Mouse (Mus musculus): Measurements from ENCODE around the gene Diaph2.
"Not testable (repeated sequence)": the region's sequence is repeated elsewhere in the genome, so short reads cannot be mapped to it uniquely, and the experiment has no call there.

Gene Diaph2

DNA sequence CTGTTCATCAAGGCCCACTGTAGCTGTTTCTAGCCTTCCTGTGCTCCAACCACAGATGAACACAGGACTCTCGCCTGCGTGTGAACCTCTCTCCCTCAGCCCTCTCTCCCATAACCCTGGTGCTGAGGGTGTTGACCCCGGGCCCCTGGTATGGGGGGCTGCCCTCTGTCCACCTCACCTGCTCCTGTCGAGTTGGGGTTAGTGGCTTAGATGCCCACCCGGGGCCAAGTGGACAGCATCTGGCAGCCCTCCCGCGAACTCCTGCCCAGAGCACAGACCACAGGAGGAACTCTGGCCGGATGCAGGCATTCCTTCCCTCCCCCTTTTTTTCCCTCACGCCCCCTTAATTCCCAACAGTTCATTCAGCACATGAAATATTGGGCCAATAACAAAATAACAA, 537.5 kb downstream of the Diaph2 start:
- DNase-seq (ENCODE audit: low read depth, low spot score) = no peak

GRCm38 (mm10) chrX:130289775-130290174, 540.2 kb downstream of the Diaph2 start:
- no peak for DNase-seq (ENCODE audit: low read depth, low spot score)

DNA sequence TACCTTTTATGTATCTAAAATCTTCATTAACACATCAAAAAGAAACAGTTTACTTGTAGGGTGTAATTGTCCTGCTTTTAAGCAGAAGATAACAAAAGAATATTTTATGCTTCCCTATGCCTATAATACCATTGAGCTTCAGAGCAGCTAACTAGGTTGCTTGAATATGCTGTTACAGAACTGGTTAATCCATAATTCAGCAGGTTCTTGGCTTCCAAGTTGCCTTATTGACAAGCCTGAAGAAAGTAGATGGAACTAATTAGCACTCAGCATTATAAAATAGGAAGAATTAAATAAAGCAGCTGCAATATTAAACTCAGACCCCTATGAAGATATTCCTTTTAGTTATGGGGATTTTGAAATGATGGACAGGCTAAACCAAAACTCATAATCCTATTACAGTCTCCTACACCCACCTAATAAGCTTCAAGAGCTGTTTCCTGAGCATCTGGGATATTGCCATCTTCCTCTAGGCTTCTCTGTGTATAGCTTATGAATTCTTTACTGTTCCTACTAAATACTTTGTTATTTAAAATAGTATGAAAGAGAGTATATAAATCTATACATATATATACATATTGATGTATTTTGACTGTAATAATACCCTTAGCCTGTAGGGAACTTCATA, 601.4 kb downstream of the Diaph2 start:
- no peak for DNase-seq (ENCODE audit: low read depth, low spot score)

DNA sequence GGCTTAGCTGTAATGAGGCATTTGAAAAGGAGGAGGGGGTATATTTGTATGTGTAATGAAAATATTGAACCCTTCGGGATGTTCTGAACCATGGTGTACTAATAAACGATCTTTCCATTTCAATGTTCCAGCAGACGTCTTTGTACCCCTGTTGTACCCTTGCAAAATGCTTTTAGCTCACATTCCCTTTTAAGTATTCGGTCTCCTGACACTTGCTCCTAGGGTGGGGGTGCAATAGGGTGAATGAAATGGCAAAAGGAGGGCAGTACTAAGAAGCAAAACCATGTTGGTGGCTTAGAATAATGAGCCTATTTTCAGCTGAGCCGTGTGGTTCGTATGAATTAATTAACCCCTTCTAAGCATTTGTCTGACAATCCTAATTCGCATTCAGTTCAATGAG, 601.9 kb downstream of the Diaph2 start:
- no peak for DNase-seq (ENCODE audit: low read depth, low spot score)

DNA sequence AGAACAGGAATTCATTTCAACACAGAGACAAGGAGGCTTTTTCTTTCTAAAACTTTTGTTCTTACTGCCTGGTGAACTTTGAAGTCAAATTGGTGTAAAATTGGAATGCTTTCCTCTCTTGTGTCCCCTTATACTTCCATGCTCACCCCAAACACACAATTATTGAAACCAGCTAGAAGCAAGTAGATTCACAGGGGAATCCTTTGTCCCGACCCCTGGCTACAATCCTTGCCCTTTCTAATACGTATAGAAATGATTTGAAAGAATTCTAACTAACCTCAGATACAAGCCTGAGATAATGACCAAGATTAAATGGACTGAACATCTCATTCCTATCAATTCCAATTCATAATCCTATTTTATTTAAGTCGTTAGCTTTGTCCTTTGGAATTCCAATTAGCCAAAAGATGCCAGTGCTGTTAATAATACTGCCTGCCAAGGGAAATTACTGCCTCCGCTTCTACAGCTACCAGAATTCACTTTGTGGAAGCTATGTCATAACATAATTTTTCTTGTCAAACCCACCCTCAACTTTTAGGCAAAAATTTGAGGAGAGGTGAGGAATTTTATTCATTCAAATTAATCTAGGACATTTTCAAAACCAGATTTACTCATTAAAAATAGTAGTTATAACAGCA, 644.1 kb downstream of the Diaph2 start:
- no peak for DNase-seq (ENCODE audit: low read depth, low spot score)

- no peak for DNase-seq (ENCODE audit: low read depth, low spot score)
Observed at GRCm38 (mm10) chrX:130403214-130403613, 653.7 kb downstream of the Diaph2 start.

GRCm38 (mm10) chrX:130407471-130407870, 657.9 kb downstream of the Diaph2 start:
- not testable (repeated sequence) for DNase-seq (ENCODE audit: low read depth, low spot score)

DNA sequence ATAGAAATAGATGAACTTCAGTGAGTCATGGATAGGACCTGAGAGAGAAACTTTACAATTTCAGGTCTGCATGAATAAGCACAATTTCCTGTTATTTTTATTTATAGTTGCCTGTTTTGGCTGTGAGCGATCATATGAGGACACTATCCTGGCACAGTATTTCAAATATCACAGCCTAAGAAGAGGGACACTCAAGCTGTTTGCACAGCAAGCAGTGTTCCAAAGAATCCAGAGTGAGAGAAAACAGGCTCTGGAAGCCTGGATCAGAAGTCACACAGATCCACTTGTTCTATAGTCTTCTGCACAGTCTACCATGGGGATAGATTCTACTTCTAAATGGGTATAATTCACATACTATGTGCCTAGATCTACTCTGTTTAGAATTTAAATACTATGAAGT, 659.4 kb downstream of the Diaph2 start:
- DNase-seq (ENCODE audit: low read depth, low spot score) = no peak

GRCm38 (mm10) chrX:130423134-130423533, 673.6 kb downstream of the Diaph2 start:
- DNase-seq (ENCODE audit: low read depth, low spot score) = no peak

- no peak for DNase-seq (ENCODE audit: low read depth, low spot score)
Observed at GRCm38 (mm10) chrX:130451822-130452487, 702.4 kb downstream of the Diaph2 start.

DNA sequence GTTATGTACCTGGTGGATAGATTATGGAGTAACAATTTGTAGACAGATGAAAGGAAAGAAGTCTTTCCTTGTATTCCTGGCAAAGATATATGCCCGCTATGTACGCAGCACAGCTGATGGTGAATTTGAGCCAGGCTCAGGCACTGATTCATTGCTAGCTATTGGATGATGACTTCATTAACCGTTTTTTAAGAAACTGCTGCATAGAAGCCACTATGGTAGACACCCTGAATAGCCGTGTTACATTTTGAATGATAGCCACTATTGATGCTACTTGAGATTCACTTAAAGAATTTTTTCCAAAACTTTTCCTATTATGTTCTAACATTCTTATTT, 702.9 kb downstream of the Diaph2 start:
- DNase-seq (ENCODE audit: low read depth, low spot score) = no peak

DNA sequence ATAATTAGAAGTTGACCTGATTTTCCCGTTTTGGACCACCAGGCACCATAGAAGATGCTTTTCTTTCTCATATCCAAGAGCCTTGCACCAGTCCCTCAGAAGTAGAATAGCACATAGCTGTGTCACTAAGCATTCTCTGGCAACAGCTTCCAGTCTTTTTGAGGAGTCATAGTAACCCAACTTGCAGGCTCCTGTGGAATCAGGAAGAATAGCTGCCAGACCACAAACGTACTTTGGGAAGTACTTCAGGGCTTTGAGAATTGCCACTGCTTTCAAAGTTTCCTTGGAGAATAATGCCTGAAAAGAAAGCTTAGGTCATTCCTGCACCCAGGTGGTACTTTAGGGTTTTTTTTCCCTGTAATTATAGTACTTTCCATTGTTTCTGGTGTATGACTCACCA, 723.6 kb downstream of the Diaph2 start:
- DNase-seq (ENCODE audit: low read depth, low spot score) = no peak

DNA sequence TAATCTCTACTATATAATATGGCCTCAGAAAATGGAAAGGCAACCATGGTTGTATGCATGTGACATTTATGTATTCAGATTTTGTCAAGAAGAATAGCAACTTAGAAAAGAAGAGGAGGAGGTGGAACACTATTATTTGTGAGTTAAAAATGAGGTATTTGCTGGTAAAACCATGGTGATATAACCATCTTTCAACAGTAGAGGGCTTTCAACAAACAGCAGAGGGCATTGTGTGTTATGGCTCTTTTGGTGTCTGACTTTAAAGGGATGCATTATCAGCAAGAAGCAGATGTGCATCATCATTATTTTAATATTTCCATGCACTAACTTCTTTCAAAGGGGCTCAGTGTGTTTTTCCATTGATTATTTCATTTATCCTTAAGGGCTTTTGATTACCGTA, 731.3 kb downstream of the Diaph2 start:
- DNase-seq (ENCODE audit: low read depth, low spot score) = no peak

- no peak for DNase-seq (ENCODE audit: low read depth, low spot score)
Observed at GRCm38 (mm10) chrX:130502680-130503464, 753.3 kb downstream of the Diaph2 start.

GRCm38 (mm10) chrX:130503465-130503860, 753.9 kb downstream of the Diaph2 start:
- DNase-seq (ENCODE audit: low read depth, low spot score) = no peak

DNA sequence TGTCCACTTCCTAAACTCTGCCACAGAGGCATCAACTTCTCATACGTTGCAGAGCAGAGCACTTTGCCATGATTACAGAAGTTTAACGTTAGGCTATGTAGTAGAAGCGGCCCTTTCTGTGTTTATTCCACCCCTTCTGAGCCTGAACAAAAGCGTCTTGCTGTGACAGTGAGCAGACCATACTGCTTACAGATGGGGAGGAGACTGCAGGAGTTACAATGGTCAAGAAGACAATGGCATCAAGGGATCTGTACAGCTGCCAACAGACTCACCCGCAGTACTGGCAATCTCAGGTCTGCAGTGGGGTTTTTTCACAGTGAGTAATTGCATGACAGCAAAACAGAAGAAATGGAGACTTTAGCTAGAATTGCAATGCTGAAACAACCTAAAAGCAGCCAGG, 756.1 kb downstream of the Diaph2 start:
- peak; percentile 38 for DNase-seq (ENCODE audit: low read depth, low spot score)
